Mouse (Mus musculus) embryonic facial prominence, embryonic 15.5 days (tissue): ENCODE results near the gene Leo1. TPM values are rescaled to one million over a fixed set of nuclear protein-coding genes. Genes with fewer than 3 reads are reported as not detected.
"Not testable (repeated sequence)": the region's sequence is repeated elsewhere in the genome, so short reads cannot be mapped to it uniquely, and the experiment has no call there.

Experiments used
- ATAC-seq: fragments of 200-750 bp; cut with Nextera tagmentation; 2 replicates; pipeline ENCODE4 v1.8.0; 2017; ENCODE audit warnings: low read depth, moderate TSS enrichment; ENCODE audit not compliant: insufficient number of reproducible peaks, low FRiP score, low TSS enrichment
- H3K27ac ChIP-seq: fragments of 300-500 bp; sonication (generic); replicated peaks from 2 replicates; pipeline ENCODE4 v1.5.1; 2015; ENCODE audit warnings: mild to moderate bottlenecking, inconsistent platforms
- H3K27me3 ChIP-seq: fragments of 300-500 bp; sonication (generic); 2 replicates; pipeline ENCODE4 v1.6.1; 2015; ENCODE audit warnings: inconsistent platforms
- H3K36me3 ChIP-seq: fragments of 300-500 bp; sonication (generic); 2 replicates; pipeline ENCODE4 v1.6.1; 2015; ENCODE audit warnings: mild to moderate bottlenecking, inconsistent platforms
- H3K4me1 ChIP-seq: fragments of 300-500 bp; sonication (generic); 2 replicates; pipeline ENCODE4 v1.6.1; 2015; ENCODE audit warnings: inconsistent platforms
- H3K4me2 ChIP-seq: fragments of 300-500 bp; sonication (generic); replicated peaks from 2 replicates; pipeline ENCODE4 v1.6.1; 2015; ENCODE audit warnings: mild to moderate bottlenecking, inconsistent platforms
- H3K4me3 ChIP-seq: fragments of 300-500 bp; sonication (generic); replicated peaks from 2 replicates; pipeline ENCODE4 v1.5.1; 2015; ENCODE audit warnings: mild to moderate bottlenecking, inconsistent platforms
- H3K9ac ChIP-seq: fragments of 300-500 bp; sonication (generic); 2 replicates; pipeline ENCODE4 v1.6.1; 2015; ENCODE audit warnings: inconsistent platforms
- H3K9me3 ChIP-seq: fragments of 300-500 bp; sonication (generic); replicated peaks from 2 replicates; pipeline ENCODE4 v1.6.1; 2016; ENCODE audit warnings: inconsistent platforms
- WGBS: fragments of 180-500 bp; shearing (Covaris S2); methylation state at CpG from one replicate; pipeline ENCODE4 v1.1.7; 2015; 5-methylcytosine and 5-hydroxymethylcytosine counted together
- polyA plus RNA-seq: library from polyadenylated mRNA; unstranded; fragments of >200 nt; fragmentation: Nextera tagmentation; extraction: Ambion mirVana; gene quantifications from 2 replicates; pipeline ENCODE4 v1.2.1, GENCODE M21; 2015

Leo1 gene
- polyA plus RNA-seq, 1 experiment from 2014 or later = 41.5 TPM

- Histone ChIP-seq H3K4me2 (no peak overlapping the region), H3K36me3 (no peaks in the 10 kb centered on the region), H3K4me3 (no peak overlapping the region), H3K4me1 (peaks cover 23% of the 10 kb centered on the region), H3K9ac (no peak overlapping the region), H3K9me3 (no peaks in the 10 kb centered on the region), H3K27me3 (no peaks in the 10 kb centered on the region), H3K27ac (no peak overlapping the region)
- WGBS = 34% methylated on average over 6 of the region's 6 CpGs
- ATAC-seq = no peak
Measured at GRCm38 (mm10) chr9:75437653-75438385, 3.5 kb upstream of the Leo1 start.

GRCm38 (mm10) chr9:75441691-75442131, 387 bp downstream of the Leo1 start:
- peak; percentile 74 for ATAC-seq
- Histone ChIP-seq H3K36me3 (peaks cover 22% of the 10 kb centered on the region), H3K4me1 (peaks cover 11% of the 10 kb centered on the region), H3K9ac (peak overlapping the region; percentile 90), H3K4me3 (peak overlapping the region; percentile 88), H3K9me3 (no peaks in the 10 kb centered on the region), H3K4me2 (peak overlapping the region; percentile 76), H3K27ac (peak overlapping the region; percentile 91), H3K27me3 (no peaks in the 10 kb centered on the region)
- WGBS = 0% methylated on average over 23 of the region's 31 CpGs

GRCm38 (mm10) chr9:75444981-75445380, 3.7 kb downstream of the Leo1 start:
- WGBS = 91% methylated on average over 15 of the region's 15 CpGs
- peaks cover 53% of the 10 kb centered on the region for H3K36me3 ChIP-seq
- ATAC-seq = no peak

GRCm38 (mm10) chr9:75446574-75446973, 5.2 kb downstream of the Leo1 start:
- not testable (repeated sequence) for H3K4me2 ChIP-seq, H3K9me3 ChIP-seq, ATAC-seq, H3K4me3 ChIP-seq, H3K27ac ChIP-seq, H3K27me3 ChIP-seq, H3K9ac ChIP-seq
- H3K36me3 ChIP-seq = peaks cover 62% of the 10 kb centered on the region
- WGBS = 81% methylated on average over 10 of the region's 10 CpGs
- peaks cover 11% of the 10 kb centered on the region for H3K4me1 ChIP-seq

More at GRCm38 (mm10) chr9:75444981-75445380, 3.7 kb downstream of the Leo1 start:
- Histone ChIP-seq H3K4me3 (no peak overlapping the region), H3K27me3 (no peaks in the 10 kb centered on the region), H3K9ac (no peak overlapping the region), H3K9me3 (no peaks in the 10 kb centered on the region), H3K4me1 (peaks cover 11% of the 10 kb centered on the region), H3K4me2 (no peak overlapping the region), H3K27ac (no peak overlapping the region)

GRCm38 (mm10) chr9:75448021-75448420, 6.7 kb downstream of the Leo1 start:
- no peaks in the 10 kb centered on the region for H3K9me3 ChIP-seq
- ATAC-seq = no peak
- WGBS = 52% methylated on average over 3 of the region's 3 CpGs
- H3K36me3 ChIP-seq = peaks cover 73% of the 10 kb centered on the region
- H3K9ac ChIP-seq = no peak overlapping the region
- no peaks in the 10 kb centered on the region for H3K27me3 ChIP-seq
- H3K27ac ChIP-seq = no peak overlapping the region
- no peak overlapping the region for H3K4me3 ChIP-seq
- peaks cover under 1% of the 10 kb centered on the region for H3K4me1 ChIP-seq
- no peak overlapping the region for H3K4me2 ChIP-seq

- 76% methylated on average over 2 of the region's 2 CpGs for WGBS
- Histone ChIP-seq H3K27ac (peak overlapping the region; percentile 11; the same call in 1 of the 2 replicates), H3K36me3 (peaks cover 89% of the 10 kb centered on the region)
Measured at GRCm38 (mm10) chr9:75453994-75454393, 12.7 kb downstream of the Leo1 start.

GRCm38 (mm10) chr9:75455684-75456083, 14.4 kb downstream of the Leo1 start:
- Histone ChIP-seq H3K4me3 (no peak overlapping the region), H3K4me2 (no peak overlapping the region), H3K9ac (no peak overlapping the region), H3K27me3 (no peaks in the 10 kb centered on the region), H3K27ac (no peak overlapping the region), H3K9me3 (no peaks in the 10 kb centered on the region), H3K36me3 (peaks cover 94% of the 10 kb centered on the region), H3K4me1 (no peaks in the 10 kb centered on the region)
- no peak for ATAC-seq
- 64% methylated on average over 10 of the region's 10 CpGs for WGBS

More at GRCm38 (mm10) chr9:75453994-75454393, 12.7 kb downstream of the Leo1 start:
- no peaks in the 10 kb centered on the region for H3K4me1 ChIP-seq
- H3K27me3 ChIP-seq = no peaks in the 10 kb centered on the region
- H3K4me2 ChIP-seq = no peak overlapping the region
- no peak overlapping the region for H3K4me3 ChIP-seq
- H3K9me3 ChIP-seq = no peaks in the 10 kb centered on the region
- no peak overlapping the region for H3K9ac ChIP-seq
- ATAC-seq = no peak

GRCm38 (mm10) chr9:75463050-75463660, 21.8 kb downstream of the Leo1 start:
- H3K36me3 ChIP-seq = peaks cover 82% of the 10 kb centered on the region
- no peaks in the 10 kb centered on the region for H3K9me3 ChIP-seq
- 79% methylated on average over 8 of the region's 8 CpGs for WGBS
- H3K27me3 ChIP-seq = no peaks in the 10 kb centered on the region
- no peaks in the 10 kb centered on the region for H3K4me1 ChIP-seq
- no peak for ATAC-seq
- no peak overlapping the region for H3K9ac ChIP-seq
- no peak overlapping the region for H3K27ac ChIP-seq
- no peak overlapping the region for H3K4me3 ChIP-seq
- no peak overlapping the region for H3K4me2 ChIP-seq

- no peak for ATAC-seq
- 81% methylated on average over 9 of the region's 9 CpGs for WGBS
- no peak overlapping the region for H3K4me2 ChIP-seq
Measured at GRCm38 (mm10) chr9:75465856-75466255, 24.5 kb downstream of the Leo1 start.

GRCm38 (mm10) chr9:75466641-75467040, 25.3 kb downstream of the Leo1 start:
- ATAC-seq = no peak
- Histone ChIP-seq H3K36me3 (peaks cover 64% of the 10 kb centered on the region), H3K27me3 (no peaks in the 10 kb centered on the region), H3K4me1 (no peaks in the 10 kb centered on the region), H3K9me3 (no peaks in the 10 kb centered on the region), H3K9ac (no peak overlapping the region), H3K4me3 (no peak overlapping the region), H3K4me2 (no peak overlapping the region), H3K27ac (no peak overlapping the region)
- 92% methylated on average over 4 of the region's 4 CpGs for WGBS

More at GRCm38 (mm10) chr9:75465856-75466255, 24.5 kb downstream of the Leo1 start:
- no peak overlapping the region for H3K27ac ChIP-seq
- H3K9ac ChIP-seq = no peak overlapping the region
- no peaks in the 10 kb centered on the region for H3K9me3 ChIP-seq
- no peak overlapping the region for H3K4me3 ChIP-seq
- peaks cover 64% of the 10 kb centered on the region for H3K36me3 ChIP-seq
- H3K4me1 ChIP-seq = no peaks in the 10 kb centered on the region
- no peaks in the 10 kb centered on the region for H3K27me3 ChIP-seq

GRCm38 (mm10) chr9:75467581-75467980, 26.3 kb downstream of the Leo1 start:
- Histone ChIP-seq H3K4me3 (no peak overlapping the region), H3K27ac (no peak overlapping the region), H3K4me2 (no peak overlapping the region), H3K9me3 (no peaks in the 10 kb centered on the region), H3K36me3 (peaks cover 60% of the 10 kb centered on the region), H3K9ac (no peak overlapping the region), H3K4me1 (no peaks in the 10 kb centered on the region), H3K27me3 (no peaks in the 10 kb centered on the region)
- WGBS = 93% methylated on average over 3 of the region's 3 CpGs
- ATAC-seq = no peak
